Mouse (Mus musculus) gastrocnemius, postnatal 10 days (tissue): ENCODE data around the gene Polg2. TPM values are rescaled to one million over a fixed set of nuclear protein-coding genes. Genes with fewer than 3 reads are reported as not detected.
"Not testable (repeated sequence)": the region's sequence is repeated elsewhere in the genome, so short reads cannot be mapped to it uniquely, and the experiment has no call there.

Experiments
- DNase-seq: peaks from one replicate; pipeline ENCODE4 v3.0.0; 2021; ENCODE audit warnings: mixed read lengths
- long read RNA-seq, 2 experiments: library from polyadenylated mRNA; stranded (forward); transcript quantifications; one replicate each; pipeline ENCODE4 v2.0.0; 2021
- total RNA-seq, 2 experiments: library from RNA; stranded (reverse); gene quantifications; 2 replicates each; pipeline ENCODE4 v1.2.3; 2021

Polg2 gene
- 1 to 10 TPM; 4.9 to 5.2 TPM for total RNA-seq
- long read RNA-seq, experiment 1, partial matches to known transcripts, result 0 of 2 reads
- long read RNA-seq, experiment 1, other reads (novel, unspliced or antisense), result 2 of 2 reads
- long read RNA-seq, experiment 2, partial matches to known transcripts, result 0 of 4 reads
- long read RNA-seq, experiment 2, other reads (novel, unspliced or antisense), result 2 of 4 reads

GRCm38 (mm10) chr11:106779388-106780088 is at the start of gene Polg2:
TSS of gene Polg2 (minus strand) at chr11:106779537.
- DNase-seq, result peak; percentile 88

GRCm38 (mm10) chr11:106828079-106828478 is 48.7 kb upstream of the Polg2 start:
- no peak for DNase-seq

GRCm38 (mm10) chr11:106824403-106824802 is 45.1 kb upstream of the Polg2 start:
- DNase-seq, result no peak

- no peak for DNase-seq
Measured at GRCm38 (mm10) chr11:106823741-106824140, 44.4 kb upstream of the Polg2 start.

- DNase-seq, result no peak
Measured at GRCm38 (mm10) chr11:106822911-106823310, 43.6 kb upstream of the Polg2 start.

GRCm38 (mm10) chr11:106822491-106822890 is 43.2 kb upstream of the Polg2 start:
- DNase-seq, result no peak

GRCm38 (mm10) chr11:106821397-106821796 is 42.1 kb upstream of the Polg2 start:
- DNase-seq, result no peak

GRCm38 (mm10) chr11:106820972-106821371 is 41.6 kb upstream of the Polg2 start:
- peak; percentile 67 for DNase-seq

GRCm38 (mm10) chr11:106820252-106820651 is 40.9 kb upstream of the Polg2 start:
- no peak for DNase-seq

GRCm38 (mm10) chr11:106819595-106819994 is 40.3 kb upstream of the Polg2 start:
- no peak for DNase-seq

GRCm38 (mm10) chr11:106818341-106818740 is 39.0 kb upstream of the Polg2 start:
- no peak for DNase-seq

GRCm38 (mm10) chr11:106817808-106818207 is 38.5 kb upstream of the Polg2 start:
- DNase-seq, result peak; percentile 23

GRCm38 (mm10) chr11:106817156-106817555 is 37.8 kb upstream of the Polg2 start:
- DNase-seq, result no peak

GRCm38 (mm10) chr11:106816316-106816715 is 37.0 kb upstream of the Polg2 start:
- no peak for DNase-seq

GRCm38 (mm10) chr11:106815761-106816160 is 36.4 kb upstream of the Polg2 start:
- no peak for DNase-seq

- DNase-seq, result no peak
Measured at GRCm38 (mm10) chr11:106815331-106815730, 36.0 kb upstream of the Polg2 start.

- no peak for DNase-seq
Measured at GRCm38 (mm10) chr11:106814601-106815320, 35.4 kb upstream of the Polg2 start.

- no peak for DNase-seq
Measured at GRCm38 (mm10) chr11:106812410-106813136, 33.2 kb upstream of the Polg2 start.

GRCm38 (mm10) chr11:106807442-106807841 is 28.1 kb upstream of the Polg2 start:
- not testable (repeated sequence) for DNase-seq

GRCm38 (mm10) chr11:106802069-106802627 is 22.8 kb upstream of the Polg2 start:
- no peak for DNase-seq

GRCm38 (mm10) chr11:106795679-106796078 is 16.3 kb upstream of the Polg2 start:
- no peak for DNase-seq

- DNase-seq, result no peak
Measured at GRCm38 (mm10) chr11:106793846-106794245, 14.5 kb upstream of the Polg2 start.
